Mouse (Mus musculus) forebrain, postnatal 0 days (tissue): ENCODE data around the gene Gm49388. TPM values are rescaled to one million over a fixed set of nuclear protein-coding genes. Genes with fewer than 3 reads are reported as not detected.

Source experiments
- ATAC-seq: fragments of 200-750 bp; cut with Nextera tagmentation; 2 replicates; pipeline ENCODE4 v1.8.0; 2017; ENCODE audit warnings: mild to moderate bottlenecking, moderate library complexity
- DNase-seq: peaks from one replicate; pipeline ENCODE4 v3.0.0-alpha.2; 2015
- H3K27ac ChIP-seq: fragments of 300-500 bp; sonication (generic); 2 replicates; pipeline ENCODE4 v1.5.1; 2014; ENCODE audit warnings: low read depth, mild to moderate bottlenecking, antibody characterized with exemption, low read length, moderate library complexity, mixed read lengths
- H3K27me3 ChIP-seq: fragments of 300-500 bp; sonication (generic); 2 replicates; pipeline ENCODE4 v1.6.1; 2014; ENCODE audit warnings: mild to moderate bottlenecking, low read length, mixed read lengths; ENCODE audit not compliant: insufficient read depth
- H3K36me3 ChIP-seq: fragments of 300-500 bp; sonication (generic); 2 replicates; pipeline ENCODE4 v1.6.1; 2014; ENCODE audit warnings: mild to moderate bottlenecking, moderate library complexity; ENCODE audit not compliant: insufficient read depth
- H3K4me1 ChIP-seq: fragments of 300-500 bp; sonication (generic); 2 replicates; pipeline ENCODE4 v1.6.1; 2014; ENCODE audit warnings: antibody characterized with exemption; ENCODE audit not compliant: insufficient read depth
- H3K4me2 ChIP-seq: fragments of 300-500 bp; sonication (generic); 2 replicates; pipeline ENCODE4 v1.6.1; 2014; ENCODE audit warnings: low read depth, mild to moderate bottlenecking, moderate library complexity
- H3K4me3 ChIP-seq: fragments of 300-500 bp; sonication (generic); 2 replicates; pipeline ENCODE4 v1.5.1; 2014; ENCODE audit warnings: low read depth, low read length, mixed read lengths
- H3K9ac ChIP-seq: fragments of 300-500 bp; sonication (generic); 2 replicates; pipeline ENCODE4 v1.6.1; 2014; ENCODE audit warnings: mild to moderate bottlenecking
- H3K9me3 ChIP-seq: fragments of 300-500 bp; sonication (generic); 2 replicates; pipeline ENCODE4 v1.6.1; 2016; ENCODE audit warnings: low read length
- CTCF ChIP-seq: sonication (generic); IDR thresholded peaks from 2 replicates; pipeline ENCODE4 v1.5.1; 2016; ENCODE audit warnings: antibody characterized with exemption, control low read depth, low read depth
- WGBS: fragments of 180-500 bp; shearing (Covaris S2); extraction: QIAGEN DNeasy Blood & Tissue Kit; methylation state at CpG from one replicate; pipeline ENCODE4 v1.1.7; 2014; 5-methylcytosine and 5-hydroxymethylcytosine counted together
- polyA plus RNA-seq: library from polyadenylated mRNA; unstranded; fragments of >200 nt; fragmentation: Nextera tagmentation; extraction: Ambion mirVana; gene quantifications from 2 replicates; pipeline ENCODE4 v1.2.1, GENCODE M21; 2015
- total RNA-seq: library from RNA; depleted of rRNA; stranded (reverse); fragments of >200 nt; gene quantifications from 2 replicates; pipeline ENCODE4 v1.2.3, GENCODE M21; 2014; rRNA removed

The Gm49388 gene
- total and polyA plus RNA-seq, 2 experiments from 2014 or later = 0.05 TPM; not detected in 1

GRCm38 (mm10) chr7:127849973-127850875, 64.8 kb downstream of the Gm49388 start:
- WGBS = 81% methylated on average over 6 of the region's 6 CpGs
- Histone ChIP-seq H3K27ac (no peak overlapping the region), H3K4me3 (no peak overlapping the region), H3K9me3 (no peaks in the 10 kb centered on the region), H3K4me1 (no peaks in the 10 kb centered on the region), H3K9ac (no peak overlapping the region), H3K36me3 (peaks cover 17% of the 10 kb centered on the region), H3K4me2 (no peak overlapping the region), H3K27me3 (no peaks in the 10 kb centered on the region)
- DNase-seq (no peak), ATAC-seq (no peak)
- TF ChIP-seq CTCF = no peak

GRCm38 (mm10) chr7:127850906-127851305, 65.5 kb downstream of the Gm49388 start:
- no peak overlapping the region for H3K4me3 ChIP-seq
- H3K36me3 ChIP-seq = peaks cover 16% of the 10 kb centered on the region
- H3K9ac ChIP-seq = no peak overlapping the region
- H3K27me3 ChIP-seq = no peaks in the 10 kb centered on the region
- WGBS = 76% methylated on average over 5 of the region's 5 CpGs
- no peak for TF ChIP-seq CTCF
- no peaks in the 10 kb centered on the region for H3K9me3 ChIP-seq
- ATAC-seq (no peak), DNase-seq (no peak)
- no peaks in the 10 kb centered on the region for H3K4me1 ChIP-seq
- no peak overlapping the region for H3K27ac ChIP-seq
- no peak overlapping the region for H3K4me2 ChIP-seq

Other genes starting within 250 kb of the Gm49388 start
- 2.4 and 2.8 TPM in 2 replicates for gene Tmem265, start 224.2 kb upstream of the Gm49388 start, total RNA-seq
- 3.8 and 7.7 TPM in 2 replicates for gene Tmem265, start 224.2 kb upstream of the Gm49388 start, polyA plus RNA-seq
- 45.7 and 62.4 TPM in 2 replicates for gene Phkg2, start 212.3 kb upstream of the Gm49388 start, total RNA-seq
- 53.4 and 53.8 TPM in 2 replicates for gene Phkg2, start 212.3 kb upstream of the Gm49388 start, polyA plus RNA-seq
- gene Ccdc189, start 197.0 kb upstream of the Gm49388 start, total RNA-seq = 9.0 and 11.0 TPM in 2 replicates
- 10.1 and 16.0 TPM in 2 replicates for gene Ccdc189, start 197.0 kb upstream of the Gm49388 start, polyA plus RNA-seq
- 49.8 and 60.1 TPM in 2 replicates for gene Rnf40, start 196.8 kb upstream of the Gm49388 start, total RNA-seq
- gene Rnf40, start 196.8 kb upstream of the Gm49388 start, polyA plus RNA-seq = 34.5 and 37.8 TPM in 2 replicates
- gene Zfp629, start 169.8 kb upstream of the Gm49388 start, total RNA-seq = 27.6 and 35.7 TPM in 2 replicates
- 9.6 and 10.5 TPM in 2 replicates for gene Zfp629, start 169.8 kb upstream of the Gm49388 start, polyA plus RNA-seq
- 93.1 and 102 TPM in 2 replicates for gene Bcl7c, start 76.7 kb upstream of the Gm49388 start, total RNA-seq
- gene Bcl7c, start 76.7 kb upstream of the Gm49388 start, polyA plus RNA-seq = 43.9 and 47.5 TPM in 2 replicates
- gene Ctf1, start 72.9 kb upstream of the Gm49388 start, total RNA-seq = 6.5 and 6.6 TPM in 2 replicates
- gene Ctf1, start 72.9 kb upstream of the Gm49388 start, polyA plus RNA-seq = 3.8 and 4.3 TPM in 2 replicates
- gene Ctf2, start 53.4 kb upstream of the Gm49388 start, total RNA-seq = not detected in 2 replicates
- gene Ctf2, start 53.4 kb upstream of the Gm49388 start, polyA plus RNA-seq = not detected in 2 replicates
- gene Fbxl19, start 41.1 kb upstream of the Gm49388 start, total RNA-seq = 162 and 178 TPM in 2 replicates
- 6.9 and 7.9 TPM in 2 replicates for gene Fbxl19, start 41.1 kb upstream of the Gm49388 start, polyA plus RNA-seq
- gene Orai3, start 15.8 kb upstream of the Gm49388 start, total RNA-seq = 19.0 and 19.4 TPM in 2 replicates
- 9.6 and 13.4 TPM in 2 replicates for gene Orai3, start 15.8 kb upstream of the Gm49388 start, polyA plus RNA-seq
- 18.2 and 20.7 TPM in 2 replicates for gene Setd1a, start 8.9 kb upstream of the Gm49388 start, total RNA-seq
- 13.2 and 13.7 TPM in 2 replicates for gene Setd1a, start 8.9 kb upstream of the Gm49388 start, polyA plus RNA-seq
- 7.1 and 8.4 TPM in 2 replicates for gene Hsd3b7, start 15.0 kb downstream of the Gm49388 start, total RNA-seq
- gene Hsd3b7, start 15.0 kb downstream of the Gm49388 start, polyA plus RNA-seq = 8.4 and 8.7 TPM in 2 replicates
- 7.5 and 9.2 TPM in 2 replicates for gene Stx4a, start 38.7 kb downstream of the Gm49388 start, total RNA-seq
- 18.8 and 20.4 TPM in 2 replicates for gene Stx4a, start 38.7 kb downstream of the Gm49388 start, polyA plus RNA-seq
- gene Stx1b, start 38.9 kb downstream of the Gm49388 start, total RNA-seq = 37.9 and 51.3 TPM in 2 replicates
- 38.5 and 58.4 TPM in 2 replicates for gene Stx1b, start 38.9 kb downstream of the Gm49388 start, polyA plus RNA-seq
- gene Zfp646, start 90.6 kb downstream of the Gm49388 start, total RNA-seq = 31.2 and 37.7 TPM in 2 replicates
- gene Zfp646, start 90.6 kb downstream of the Gm49388 start, polyA plus RNA-seq = 3.8 and 4.2 TPM in 2 replicates
- gene Zfp668, start 91.2 kb downstream of the Gm49388 start, total RNA-seq = 16.0 and 25.1 TPM in 2 replicates
- 23.7 and 34.2 TPM in 2 replicates for gene Zfp668, start 91.2 kb downstream of the Gm49388 start, polyA plus RNA-seq
- 0.62 and 0.81 TPM in 2 replicates for gene Prss53, start 105.4 kb downstream of the Gm49388 start, total RNA-seq
- 0.24 and 0.69 TPM in 2 replicates for gene Prss53, start 105.4 kb downstream of the Gm49388 start, polyA plus RNA-seq
- gene Gm21974, start 109.8 kb downstream of the Gm49388 start, total RNA-seq = not detected in 2 replicates
- gene Gm21974, start 109.8 kb downstream of the Gm49388 start, polyA plus RNA-seq = not detected in 2 replicates
- 17.2 and 28.0 TPM in 2 replicates for gene Vkorc1, start 110.0 kb downstream of the Gm49388 start, total RNA-seq
- 69.4 and 73.0 TPM in 2 replicates for gene Vkorc1, start 110.0 kb downstream of the Gm49388 start, polyA plus RNA-seq
- gene Bckdk, start 118.5 kb downstream of the Gm49388 start, total RNA-seq = 43.0 and 56.2 TPM in 2 replicates
- gene Bckdk, start 118.5 kb downstream of the Gm49388 start, polyA plus RNA-seq = 66.8 and 69.3 TPM in 2 replicates
- 30.6 and 41.1 TPM in 2 replicates for gene Kat8, start 126.9 kb downstream of the Gm49388 start, total RNA-seq
- 34.8 and 37.0 TPM in 2 replicates for gene Kat8, start 126.9 kb downstream of the Gm49388 start, polyA plus RNA-seq
- 0.38 and 1.1 TPM in 2 replicates for gene Prss8, start 144.5 kb downstream of the Gm49388 start, total RNA-seq
- 0.92 and 1.5 TPM in 2 replicates for gene Prss8, start 144.5 kb downstream of the Gm49388 start, polyA plus RNA-seq
- 6.4 and 18.4 TPM in 2 replicates for gene Prss36, start 161.1 kb downstream of the Gm49388 start, total RNA-seq
- 15.6 and 18.3 TPM in 2 replicates for gene Prss36, start 161.1 kb downstream of the Gm49388 start, polyA plus RNA-seq
- 30.2 and 51.0 TPM in 2 replicates for gene Fus, start 181.8 kb downstream of the Gm49388 start, total RNA-seq
- 221 and 323 TPM in 2 replicates for gene Fus, start 181.8 kb downstream of the Gm49388 start, polyA plus RNA-seq
- gene Pycard, start 208.3 kb downstream of the Gm49388 start, total RNA-seq = 8.1 and 12.1 TPM in 2 replicates
- gene Pycard, start 208.3 kb downstream of the Gm49388 start, polyA plus RNA-seq = 7.4 and 8.5 TPM in 2 replicates
- 0.15 and 0.43 TPM in 2 replicates for gene Trim72, start 218.3 kb downstream of the Gm49388 start, total RNA-seq
- gene Trim72, start 218.3 kb downstream of the Gm49388 start, polyA plus RNA-seq = not detected in 2 replicates